Mouse (Mus musculus) kidney, postnatal 0 days (tissue): ENCODE data around the gene Slc45a3. TPM values are rescaled to one million over a fixed set of nuclear protein-coding genes. Genes with fewer than 3 reads are reported as not detected.

Experiments
- ATAC-seq: fragments of 200-750 bp; cut with Nextera tagmentation; replicated peaks from 2 replicates; pipeline ENCODE4 v1.8.0; 2017; ENCODE audit warnings: low read depth, moderate number of reproducible peaks, moderate TSS enrichment, moderate library complexity; ENCODE audit not compliant: low FRiP score
- DNase-seq: peaks from one replicate; pipeline ENCODE4 v3.0.0-alpha.2; 2016; ENCODE audit warnings: low spot score
- H3K27ac ChIP-seq: fragments of 300-500 bp; sonication (generic); 2 replicates; pipeline ENCODE4 v1.5.1; 2014; ENCODE audit warnings: mild to moderate bottlenecking
- H3K27me3 ChIP-seq: fragments of 300-500 bp; sonication (generic); 2 replicates; pipeline ENCODE4 v1.6.1; 2014; ENCODE audit warnings: low read length, mixed read lengths; ENCODE audit not compliant: insufficient read depth
- H3K36me3 ChIP-seq: fragments of 300-500 bp; sonication (generic); 2 replicates; pipeline ENCODE4 v1.6.1; 2014; ENCODE audit warnings: low read length, mixed read lengths; ENCODE audit not compliant: insufficient read depth
- H3K4me1 ChIP-seq: fragments of 300-500 bp; sonication (generic); replicated peaks from 2 replicates; pipeline ENCODE4 v1.6.1; 2014; ENCODE audit warnings: antibody characterized with exemption, low read length, mixed read lengths; ENCODE audit not compliant: insufficient read depth
- H3K4me2 ChIP-seq: fragments of 300-500 bp; sonication (generic); 2 replicates; pipeline ENCODE4 v1.6.1; 2014; ENCODE audit warnings: mild to moderate bottlenecking, low read length, moderate library complexity, mixed read lengths
- H3K4me3 ChIP-seq: fragments of 300-500 bp; sonication (generic); replicated peaks from 2 replicates; pipeline ENCODE4 v1.5.1; 2014; ENCODE audit warnings: low read depth, low read length
- H3K9ac ChIP-seq: fragments of 300-500 bp; sonication (generic); 2 replicates; pipeline ENCODE4 v1.6.1; 2014; ENCODE audit warnings: low read depth, low read length
- H3K9me3 ChIP-seq: fragments of 300-500 bp; sonication (generic); replicated peaks from 2 replicates; pipeline ENCODE4 v1.6.1; 2016; ENCODE audit warnings: low read length, inconsistent platforms, mixed read lengths
- CTCF ChIP-seq: IDR thresholded peaks from 2 replicates; pipeline ENCODE4 v1.5.1; 2016; ENCODE audit warnings: antibody characterized with exemption, low read depth, mild to moderate bottlenecking, moderate library complexity
- WGBS: fragments of 180-500 bp; shearing (Covaris S2); extraction: QIAGEN DNeasy Blood & Tissue Kit; methylation state at CpG from one replicate; pipeline ENCODE4 v1.1.7; 2014; 5-methylcytosine and 5-hydroxymethylcytosine counted together
- polyA plus RNA-seq: library from polyadenylated mRNA; unstranded; fragments of >200 nt; fragmentation: Nextera tagmentation; extraction: Ambion mirVana; gene quantifications from 2 replicates; pipeline ENCODE4 v1.2.1, GENCODE M21; 2015

Gene Slc45a3
- polyA plus RNA-seq, 1 experiment from 2014 or later: 9.1 TPM

DNA sequence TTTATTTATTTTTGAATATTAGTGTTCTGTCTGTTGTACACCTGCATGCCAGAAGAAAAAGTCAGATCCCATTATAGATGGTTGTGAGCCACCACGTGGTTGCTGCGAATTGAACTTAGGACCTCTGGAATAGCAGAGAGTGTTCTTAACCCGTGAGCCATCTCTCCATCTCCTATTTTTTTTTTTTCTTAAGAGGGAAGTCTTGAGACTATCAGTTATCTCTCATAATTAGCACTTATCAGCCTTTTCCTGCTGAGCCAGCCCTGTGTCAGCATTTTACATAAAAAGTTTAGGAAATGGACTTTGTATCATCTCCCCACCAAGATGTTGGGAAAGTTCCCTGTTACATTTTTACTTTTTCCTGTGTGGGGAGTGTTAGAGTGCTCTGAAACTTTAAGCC lies 59.3 kb downstream of the Slc45a3 start:
- no peak for TF ChIP-seq CTCF
- Histone ChIP-seq H3K36me3 (peaks cover 60% of the 10 kb centered on the region), H3K27ac (no peak overlapping the region), H3K9ac (no peak overlapping the region), H3K27me3 (no peaks in the 10 kb centered on the region), H3K4me1 (no peaks in the 10 kb centered on the region), H3K4me3 (no peak overlapping the region), H3K4me2 (no peak overlapping the region), H3K9me3 (no peaks in the 10 kb centered on the region)
- no peak for DNase-seq
- no peak for ATAC-seq
- 75% methylated on average over 3 of the region's 3 CpGs for WGBS

DNA sequence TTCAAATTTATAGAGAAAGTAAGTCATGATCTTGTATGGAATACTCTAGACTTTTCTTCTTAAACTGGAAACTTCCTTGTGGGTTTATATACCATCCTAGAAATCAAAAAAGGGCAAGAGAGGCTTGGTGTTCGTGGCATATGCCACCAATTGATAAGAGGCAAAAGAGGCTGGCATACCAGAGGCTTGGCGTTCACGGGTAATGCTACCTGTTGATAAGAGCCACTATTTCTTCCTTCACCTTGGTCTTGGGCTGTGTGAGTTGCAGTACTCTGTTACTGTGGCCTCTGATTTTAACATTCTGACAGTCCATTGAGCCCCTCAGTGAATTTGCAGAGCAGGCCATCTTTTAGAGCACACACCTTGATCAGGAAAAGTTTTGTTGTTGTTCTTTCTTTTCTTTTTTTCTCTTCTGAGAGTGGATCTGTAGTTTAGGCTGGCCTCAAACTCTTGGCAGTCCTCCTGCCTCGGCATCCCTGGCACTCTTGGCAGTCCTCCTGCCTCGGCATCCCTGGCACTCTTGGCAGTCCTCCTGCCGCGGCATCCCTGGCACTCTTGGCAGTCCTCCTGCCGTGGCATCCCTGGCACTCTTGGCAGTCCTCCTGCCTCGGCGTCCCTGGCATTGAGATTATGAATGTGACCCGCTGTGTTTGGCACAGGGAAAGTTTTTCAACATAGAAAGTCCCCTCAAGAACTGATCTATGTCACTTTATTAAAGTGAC lies 64.3 kb downstream of the Slc45a3 start:
- Histone ChIP-seq H3K4me3 (no peak overlapping the region), H3K27me3 (no peaks in the 10 kb centered on the region), H3K9ac (no peak overlapping the region), H3K4me1 (no peaks in the 10 kb centered on the region), H3K36me3 (peaks cover 58% of the 10 kb centered on the region), H3K9me3 (no peaks in the 10 kb centered on the region), H3K4me2 (no peak overlapping the region), H3K27ac (no peak overlapping the region)
- WGBS: 90% methylated on average over 11 of the region's 11 CpGs
- no peak for ATAC-seq
- DNase-seq: no peak
- TF ChIP-seq CTCF: no peak

DNA sequence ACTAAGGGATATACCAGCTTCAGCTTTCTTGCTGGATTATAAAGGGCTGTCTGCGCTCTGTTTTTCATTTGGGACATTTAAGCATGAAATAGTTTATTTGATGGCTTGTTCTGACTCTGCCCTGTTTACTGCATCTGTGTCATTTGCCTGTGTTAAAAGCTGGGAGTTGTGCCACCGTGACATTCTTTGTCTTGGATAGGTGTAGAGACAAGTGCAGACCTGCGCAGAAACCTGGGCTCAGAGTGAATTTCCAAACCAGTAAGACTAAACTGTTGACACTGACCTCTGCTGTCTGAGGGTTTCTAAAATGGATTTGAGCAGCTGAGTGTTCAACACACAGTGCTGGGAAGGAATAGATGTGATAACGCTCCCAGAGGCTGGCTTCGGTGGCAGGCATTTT lies 65.2 kb downstream of the Slc45a3 start:
- DNase-seq (no peak), ATAC-seq (no peak)
- H3K9ac ChIP-seq: no peak overlapping the region
- H3K4me3 ChIP-seq: no peak overlapping the region
- H3K9me3 ChIP-seq: no peaks in the 10 kb centered on the region
- no peaks in the 10 kb centered on the region for H3K27me3 ChIP-seq
- 82% methylated on average over 5 of the region's 5 CpGs for WGBS
- no peaks in the 10 kb centered on the region for H3K4me1 ChIP-seq
- no peak overlapping the region for H3K27ac ChIP-seq
- H3K36me3 ChIP-seq: peaks cover 58% of the 10 kb centered on the region
- no peak for TF ChIP-seq CTCF
- no peak overlapping the region for H3K4me2 ChIP-seq

DNA sequence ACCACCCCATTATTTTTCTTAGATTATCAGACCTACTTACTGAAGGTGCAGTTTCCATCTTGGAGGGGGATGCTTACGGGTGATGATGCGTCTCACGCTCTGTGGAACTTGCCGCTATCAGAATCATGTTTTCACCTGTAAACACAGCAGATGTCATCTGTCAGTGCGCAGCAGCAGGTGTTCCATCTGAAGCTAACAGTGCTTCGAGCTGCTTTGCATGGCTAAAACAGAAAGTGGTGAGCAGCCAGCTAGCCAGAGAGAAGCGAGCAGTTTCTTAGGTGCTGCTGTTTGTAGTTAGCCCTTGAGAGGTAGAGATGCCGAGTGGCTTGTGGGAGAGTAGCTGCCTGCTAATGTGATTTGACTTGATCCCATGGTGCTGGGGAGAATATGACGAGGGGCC lies 65.6 kb downstream of the Slc45a3 start:
- no peak for DNase-seq
- Histone ChIP-seq H3K4me1 (no peaks in the 10 kb centered on the region), H3K4me2 (no peak overlapping the region), H3K9me3 (no peaks in the 10 kb centered on the region), H3K27me3 (no peaks in the 10 kb centered on the region), H3K9ac (no peak overlapping the region), H3K27ac (no peak overlapping the region), H3K4me3 (no peak overlapping the region), H3K36me3 (peaks cover 60% of the 10 kb centered on the region)
- WGBS: 89% methylated on average over 9 of the region's 9 CpGs
- no peak for TF ChIP-seq CTCF
- no peak for ATAC-seq

- Histone ChIP-seq H3K9me3 (no peaks in the 10 kb centered on the region), H3K36me3 (peaks cover 53% of the 10 kb centered on the region), H3K27me3 (no peaks in the 10 kb centered on the region), H3K4me2 (no peak overlapping the region), H3K9ac (no peak overlapping the region), H3K27ac (no peak overlapping the region), H3K4me1 (no peaks in the 10 kb centered on the region), H3K4me3 (no peak overlapping the region)
- ATAC-seq: no peak
- peak; percentile 59 for TF ChIP-seq CTCF
- no peak for DNase-seq
- WGBS: 80% methylated on average over 2 of the region's 2 CpGs
These were observed 67.8 kb downstream of the Slc45a3 start for GRCm38 (mm10) chr1:132030574-132030973.

DNA sequence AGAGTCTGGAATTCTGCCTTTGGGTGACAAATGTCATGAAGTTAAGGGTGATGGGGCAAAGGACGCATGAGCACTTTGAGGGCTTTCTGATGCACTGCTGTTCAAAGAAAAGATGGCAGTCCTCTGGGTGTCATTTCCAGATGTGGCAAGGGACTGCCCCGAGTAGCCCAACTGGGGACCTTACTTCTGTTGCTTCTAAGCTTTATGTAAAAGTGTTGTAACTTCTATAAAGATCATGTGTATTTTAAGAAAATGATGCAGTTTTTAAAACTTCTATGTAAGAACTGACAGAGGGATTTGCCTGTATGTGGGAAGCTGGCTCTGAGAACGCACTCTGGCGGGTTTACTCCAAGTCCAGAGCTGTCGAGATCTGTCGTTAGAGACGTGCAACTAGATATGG lies 69.4 kb downstream of the Slc45a3 start:
- Histone ChIP-seq H3K9ac (no peak overlapping the region), H3K9me3 (no peaks in the 10 kb centered on the region), H3K27ac (no peak overlapping the region), H3K4me3 (no peak overlapping the region), H3K4me1 (no peaks in the 10 kb centered on the region), H3K36me3 (peaks cover 49% of the 10 kb centered on the region), H3K27me3 (no peaks in the 10 kb centered on the region), H3K4me2 (no peak overlapping the region)
- TF ChIP-seq CTCF: no peak
- DNase-seq: no peak
- ATAC-seq: no peak
- WGBS: 85% methylated on average over 7 of the region's 7 CpGs

Other genes with a start within 250 kb of the Slc45a3 start
- gene Slc26a9, start 218.9 kb upstream of the Slc45a3 start, polyA plus RNA-seq: 0.09 and 0.20 TPM in 2 replicates
- 5.7 and 6.5 TPM in 2 replicates for gene Pm20d1, start 165.6 kb upstream of the Slc45a3 start, polyA plus RNA-seq
- gene Slc41a1, start 135.5 kb upstream of the Slc45a3 start, polyA plus RNA-seq: 12.2 and 12.6 TPM in 2 replicates
- 23.4 and 26.7 TPM in 2 replicates for gene Rab29, start 95.7 kb upstream of the Slc45a3 start, polyA plus RNA-seq
- gene Nucks1, start 52.4 kb upstream of the Slc45a3 start, polyA plus RNA-seq: 55.2 and 59.9 TPM in 2 replicates
- 21.4 and 22.0 TPM in 2 replicates for gene Elk4, start 44.6 kb downstream of the Slc45a3 start, polyA plus RNA-seq
- gene Mfsd4a, start 105.1 kb downstream of the Slc45a3 start, polyA plus RNA-seq: 25.1 and 27.3 TPM in 2 replicates
- gene Cdk18, start 176.7 kb downstream of the Slc45a3 start, polyA plus RNA-seq: 10.3 and 11.7 TPM in 2 replicates
- 0.37 and 0.80 TPM in 2 replicates for gene Lemd1, start 228.5 kb downstream of the Slc45a3 start, polyA plus RNA-seq
- gene AC124108.1, start 228.5 kb downstream of the Slc45a3 start, polyA plus RNA-seq: 0.07 and 0.13 TPM in 2 replicates